Mouse (Mus musculus): ENCODE measurements around the gene Stra8. TPM values are rescaled to one million over a fixed set of nuclear protein-coding genes. Genes with fewer than 3 reads are reported as not detected.

The Stra8 gene
- total RNA-seq, 2 experiments from 2014 or later = not detected

GRCm38 (mm10) chr6:34987085-34987645 lies 67.2 kb downstream of the Stra8 start:
- no peak for ATAC-seq (replicated peaks; ENCODE audit: low FRiP score, poor library complexity, severe bottlenecking)

DNA sequence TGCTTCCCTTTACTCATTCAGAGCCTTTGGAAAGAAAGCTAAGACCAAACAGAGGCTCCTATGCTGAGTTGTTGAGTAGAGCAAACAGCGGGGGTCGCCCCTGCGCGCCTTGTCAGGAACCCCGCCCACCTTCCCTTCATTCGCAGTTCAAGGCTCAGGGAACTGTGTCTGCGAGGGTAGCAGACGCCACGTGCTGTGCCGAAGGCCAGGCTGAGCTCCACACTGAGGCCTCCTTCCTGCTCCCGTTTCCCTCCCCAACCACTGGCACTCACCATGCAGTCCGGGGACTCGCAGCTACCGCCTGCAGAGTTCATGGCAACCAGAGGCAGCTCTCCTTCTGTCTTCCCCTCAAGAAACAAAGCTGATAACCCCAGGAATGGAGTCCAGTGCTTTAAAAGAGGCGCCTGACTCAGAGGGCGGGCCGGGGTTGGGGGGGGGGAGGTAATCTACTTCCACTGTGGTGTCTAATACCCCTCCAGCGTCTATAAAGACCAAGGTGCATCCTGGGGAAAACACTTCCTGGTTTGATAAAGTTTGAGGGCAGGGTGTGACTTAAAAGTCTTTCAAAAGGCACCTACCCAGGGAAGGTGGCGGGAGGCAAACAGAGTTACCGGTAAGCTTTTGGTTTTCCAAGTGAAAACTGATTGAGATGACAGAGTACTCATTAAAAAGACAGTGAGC lies 68.3 kb downstream of the Stra8 start, which contains the start of gene Slc23a4:
Slc23a4 (minus strand) TSS at position 324 of the 681 bp plus-strand sequence.
- ATAC-seq (replicated peaks; ENCODE audit: low FRiP score, poor library complexity, severe bottlenecking) = no peak

Other genes with a start within 250 kb of the Stra8 start
- 4.2 and 15.1 TPM in 2 replicates for gene Agbl3, start 139.7 kb upstream of the Stra8 start, total RNA-seq (2015; ENCODE audit: low replicate concordance)
- gene Agbl3, start 139.7 kb upstream of the Stra8 start, total RNA-seq (2017; ENCODE audit: low replicate concordance) = 8.6 TPM in 1 of 2 replicates, not detected in the other
- 3.8 TPM in 1 of 2 replicates, not detected in the other for gene Tmem140, start 57.0 kb upstream of the Stra8 start, total RNA-seq (2015; ENCODE audit: low replicate concordance)
- gene Tmem140, start 57.0 kb upstream of the Stra8 start, total RNA-seq (2017; ENCODE audit: low replicate concordance) = 3.6 and 5.4 TPM in 2 replicates
- 6.7 and 10.5 TPM in 2 replicates for gene Cyren, start 42.1 kb upstream of the Stra8 start, total RNA-seq (2015; ENCODE audit: low replicate concordance)
- gene Cyren, start 42.1 kb upstream of the Stra8 start, total RNA-seq (2017; ENCODE audit: low replicate concordance) = 6.7 and 9.4 TPM in 2 replicates
- 35.6 and 63.1 TPM in 2 replicates for gene Wdr91, start 9.3 kb upstream of the Stra8 start, total RNA-seq (2015; ENCODE audit: low replicate concordance)
- gene Wdr91, start 9.3 kb upstream of the Stra8 start, total RNA-seq (2017; ENCODE audit: low replicate concordance) = 74.3 and 74.4 TPM in 2 replicates
- not detected in 2 replicates for gene Slc23a4, start 68.2 kb downstream of the Stra8 start, total RNA-seq (2015; ENCODE audit: low replicate concordance)
- gene Slc23a4, start 68.2 kb downstream of the Stra8 start, total RNA-seq (2017; ENCODE audit: low replicate concordance) = not detected in 2 replicates
- gene Cnot4, start 213.6 kb downstream of the Stra8 start, total RNA-seq (2015; ENCODE audit: low replicate concordance) = 42.8 and 80.4 TPM in 2 replicates
- 55.2 and 57.6 TPM in 2 replicates for gene Cnot4, start 213.6 kb downstream of the Stra8 start, total RNA-seq (2017; ENCODE audit: low replicate concordance)

Measured in erythroid progenitor cell, adult 5-6 weeks (primary cell).